Mouse (Mus musculus) CH12.LX (cell line): Measurements from ENCODE around the gene Ccna2. TPM values are rescaled to one million over a fixed set of nuclear protein-coding genes. Genes with fewer than 3 reads are reported as not detected.

Experiments used
- DNase-seq: peaks from one replicate; pipeline ENCODE4 v3.0.0-alpha.2; 2013; ENCODE audit errors: extremely low read depth
- H3K27ac ChIP-seq: 2 replicates; pipeline ENCODE4 v1.5.1; 2012; ENCODE audit warnings: low read depth, mild to moderate bottlenecking, control low read depth, moderate library complexity; ENCODE audit not compliant: insufficient read depth
- H3K27me3 ChIP-seq: replicated peaks from 2 replicates; pipeline ENCODE3; 2012; ENCODE audit warnings: inconsistent platforms
- H3K36me3 ChIP-seq, 2 experiments: replicated peaks in 1 of 2; 2 replicates each; pipeline versions ENCODE3 to v1.6.1; 2012; ENCODE audit warnings: inconsistent platforms in 1 of 2, low read length in 1 of 2, mild to moderate bottlenecking in 1 of 2, mixed read lengths in 1 of 2, moderate library complexity in 1 of 2; ENCODE audit not compliant: control insufficient read depth in 1 of 2, insufficient read depth in 1 of 2
- H3K4me1 ChIP-seq, 2 experiments: 2 replicates each; pipeline ENCODE4 v1.6.1; 2012; ENCODE audit warnings: inconsistent platforms in 1 of 2, moderate library complexity in 1 of 2; ENCODE audit not compliant: insufficient read depth in 2 of 2, control insufficient read depth in 1 of 2
- H3K4me2 ChIP-seq: 2 replicates; pipeline ENCODE4 v1.6.1; 2012; ENCODE audit warnings: low read depth, mild to moderate bottlenecking, control low read depth; ENCODE audit not compliant: poor library complexity, insufficient read depth, severe bottlenecking
- H3K4me3 ChIP-seq, 3 experiments: fragments of 150-350 bp in 1 of 3; sonication (generic) in 1 of 3; replicated peaks in 1 of 3; 2 replicates each; pipeline versions ENCODE3 to v1.5.1; 2011 to 2012; ENCODE audit warnings: low read depth in 2 of 3, low read length in 2 of 3, mild to moderate bottlenecking in 2 of 3, moderate library complexity in 2 of 3, control low read depth in 1 of 3, improper control_type of control experiment in 1 of 3, inconsistent platforms in 1 of 3, mixed read lengths in 1 of 3; ENCODE audit not compliant: poor library complexity in 1 of 3
- H3K79me2 ChIP-seq: replicated peaks from 2 replicates; pipeline ENCODE4 v1.6.1; 2012; ENCODE audit warnings: mild to moderate bottlenecking, moderate library complexity; ENCODE audit not compliant: control insufficient read depth, poor library complexity, insufficient read depth, severe bottlenecking; ENCODE audit errors: extremely low read depth
- H3K9ac ChIP-seq: 2 replicates; pipeline ENCODE4 v1.6.1; 2012; ENCODE audit warnings: low read depth, mild to moderate bottlenecking, control low read depth, moderate library complexity; ENCODE audit not compliant: insufficient read depth
- H3K9me3 ChIP-seq: replicated peaks from 2 replicates; pipeline ENCODE3; 2012; ENCODE audit warnings: low read length, inconsistent platforms, mixed read lengths
- BHLHE40 ChIP-seq: IDR thresholded peaks from 2 replicates; pipeline ENCODE4 v1.6.1; 2011; ENCODE audit warnings: mild to moderate bottlenecking, low read depth, low read length, improper control_type of control experiment
- CHD1 ChIP-seq: IDR thresholded peaks from 2 replicates; pipeline ENCODE4 v1.6.1; 2012; ENCODE audit warnings: low read depth, low read length, improper control_type of control experiment, inconsistent platforms
- CHD2 ChIP-seq: IDR thresholded peaks from 2 replicates; pipeline ENCODE4 v1.6.1; 2011; ENCODE audit warnings: low read length, improper control_type of control experiment
- CTCF ChIP-seq, 2 experiments: IDR thresholded peaks in 1 of 2; conservative IDR thresholded peaks in 1 of 2; 2 replicates each; pipeline ENCODE4 v1.5.1; 2011 to 2012; ENCODE audit warnings: low read depth in 2 of 2, low read length in 2 of 2, improper control_type of control experiment in 1 of 2, inconsistent platforms in 1 of 2, mild to moderate bottlenecking in 1 of 2, moderate library complexity in 1 of 2
- E2F4 ChIP-seq: IDR thresholded peaks from 2 replicates; pipeline ENCODE4 v1.6.1; 2011; ENCODE audit warnings: low read depth, low read length, improper control_type of control experiment; ENCODE audit not compliant: insufficient replicate concordance
- ELF1 ChIP-seq: IDR thresholded peaks from 2 replicates; pipeline ENCODE4 v1.6.1; 2014; ENCODE audit warnings: low read depth, mild to moderate bottlenecking, inconsistent platforms, low read length, improper control_type of control experiment
- EP300 ChIP-seq: IDR thresholded peaks from 2 replicates; pipeline ENCODE4 v1.6.1; 2011; ENCODE audit warnings: low read length, improper control_type of control experiment
- ETS1 ChIP-seq: conservative IDR thresholded peaks from 2 replicates; pipeline ENCODE4 v1.6.1; 2012; ENCODE audit warnings: low read depth, mild to moderate bottlenecking, inconsistent platforms, low read length, improper control_type of control experiment, moderate library complexity
- GABPA ChIP-seq: IDR thresholded peaks from 2 replicates; pipeline ENCODE4 v1.6.1; 2012; ENCODE audit warnings: low read depth, low read length, improper control_type of control experiment, inconsistent platforms; ENCODE audit not compliant: insufficient replicate concordance
- HCFC1 ChIP-seq: IDR thresholded peaks from 2 replicates; pipeline ENCODE4 v1.6.1; 2012; ENCODE audit warnings: low read depth, mild to moderate bottlenecking, inconsistent platforms, low read length, improper control_type of control experiment
- IRF4 ChIP-seq: IDR thresholded peaks from 2 replicates; pipeline ENCODE4 v1.6.1; 2014; ENCODE audit warnings: low read depth, mild to moderate bottlenecking, inconsistent platforms, low read length, improper control_type of control experiment
- JUN ChIP-seq: IDR thresholded peaks from 2 replicates; pipeline ENCODE4 v1.6.1; 2011; ENCODE audit warnings: low read depth, mild to moderate bottlenecking, low read length, improper control_type of control experiment, moderate library complexity; ENCODE audit not compliant: insufficient read depth
- JUND ChIP-seq: conservative IDR thresholded peaks from 2 replicates; pipeline ENCODE4 v1.6.1; 2011; ENCODE audit warnings: low read depth, low read length, improper control_type of control experiment
- KAT2A ChIP-seq: IDR thresholded peaks from 2 replicates; pipeline ENCODE4 v1.6.1; 2012; ENCODE audit warnings: low read length, improper control_type of control experiment, inconsistent platforms; ENCODE audit not compliant: insufficient replicate concordance
- MAFK ChIP-seq: IDR thresholded peaks from 2 replicates; pipeline ENCODE4 v1.6.1; 2011; ENCODE audit warnings: low read length, improper control_type of control experiment; ENCODE audit not compliant: insufficient replicate concordance
- MAX ChIP-seq: IDR thresholded peaks from 2 replicates; pipeline ENCODE4 v1.6.1; 2011; ENCODE audit warnings: low read length, improper control_type of control experiment
- MAZ ChIP-seq: IDR thresholded peaks from 2 replicates; pipeline ENCODE4 v1.6.1; 2012; ENCODE audit warnings: low read depth, mild to moderate bottlenecking, inconsistent platforms, low read length, improper control_type of control experiment, moderate library complexity
- MEF2A ChIP-seq: IDR thresholded peaks from 2 replicates; pipeline ENCODE4 v1.6.1; 2014; ENCODE audit warnings: low read depth, mild to moderate bottlenecking, inconsistent platforms, low read length, improper control_type of control experiment, borderline replicate concordance
- MXI1 ChIP-seq: IDR thresholded peaks from 2 replicates; pipeline ENCODE4 v1.6.1; 2011; ENCODE audit warnings: mild to moderate bottlenecking, low read depth, low read length, improper control_type of control experiment
- MYC ChIP-seq: IDR thresholded peaks from 2 replicates; pipeline ENCODE4 v1.6.1; 2011; ENCODE audit warnings: low read depth, mild to moderate bottlenecking, improper control_type of control experiment, low read length
- NELFE ChIP-seq: IDR thresholded peaks from 2 replicates; pipeline ENCODE4 v1.6.1; 2011; ENCODE audit warnings: low read depth, low read length, improper control_type of control experiment
- NRF1 ChIP-seq: IDR thresholded peaks from 2 replicates; pipeline ENCODE4 v1.6.1; 2014; ENCODE audit warnings: low read depth, mild to moderate bottlenecking, inconsistent platforms, low read length, improper control_type of control experiment, moderate library complexity
- PAX5 ChIP-seq: IDR thresholded peaks from 2 replicates; pipeline ENCODE4 v1.6.1; 2012; ENCODE audit warnings: low read length, inconsistent platforms, mixed read lengths
- POLR2A ChIP-seq: IDR thresholded peaks from 2 replicates; pipeline ENCODE4 v1.6.1; 2011; ENCODE audit warnings: low read depth, mild to moderate bottlenecking, improper control_type of control experiment, low read length
- POLR2AphosphoS2 ChIP-seq: IDR thresholded peaks from 2 replicates; pipeline ENCODE4 v1.6.1; 2011; ENCODE audit warnings: low read depth, low read length, improper control_type of control experiment
- RAD21 ChIP-seq: IDR thresholded peaks from 2 replicates; pipeline ENCODE4 v1.6.1; 2011; ENCODE audit warnings: low read depth, mild to moderate bottlenecking, low read length, improper control_type of control experiment, moderate library complexity
- RCOR1 ChIP-seq: conservative IDR thresholded peaks from 2 replicates; pipeline ENCODE4 v1.6.1; 2012; ENCODE audit warnings: low read depth, mild to moderate bottlenecking, inconsistent platforms, low read length, improper control_type of control experiment
- SIN3A ChIP-seq: IDR thresholded peaks from 2 replicates; pipeline ENCODE4 v1.6.1; 2012; ENCODE audit warnings: low read length, improper control_type of control experiment, inconsistent platforms
- SMC3 ChIP-seq: IDR thresholded peaks from 2 replicates; pipeline ENCODE4 v1.6.1; 2011; ENCODE audit warnings: low read depth, low read length, improper control_type of control experiment
- TBP ChIP-seq: conservative IDR thresholded peaks from 2 replicates; pipeline ENCODE4 v1.6.1; 2011; ENCODE audit warnings: low read depth, low read length, improper control_type of control experiment
- TCF12 ChIP-seq: IDR thresholded peaks from 2 replicates; pipeline ENCODE4 v1.6.1; 2014; ENCODE audit warnings: low read depth, mild to moderate bottlenecking, inconsistent platforms, low read length, improper control_type of control experiment
- UBTF ChIP-seq: IDR thresholded peaks from 2 replicates; pipeline ENCODE4 v1.6.1; 2012; ENCODE audit warnings: low read depth, mild to moderate bottlenecking, inconsistent platforms, low read length, improper control_type of control experiment, moderate library complexity
- USF1 ChIP-seq: IDR thresholded peaks from 2 replicates; pipeline ENCODE4 v1.6.1; 2014; ENCODE audit warnings: low read depth, mild to moderate bottlenecking, inconsistent platforms, low read length, improper control_type of control experiment
- USF2 ChIP-seq: conservative IDR thresholded peaks from 2 replicates; pipeline ENCODE4 v1.6.1; 2011; ENCODE audit warnings: low read depth, low read length, improper control_type of control experiment
- ZC3H11A ChIP-seq: IDR thresholded peaks from 2 replicates; pipeline ENCODE4 v1.6.1; 2012; ENCODE audit warnings: low read depth, mild to moderate bottlenecking, inconsistent platforms, low read length, improper control_type of control experiment
- ZKSCAN1 ChIP-seq: IDR thresholded peaks from 2 replicates; pipeline ENCODE4 v1.6.1; 2012; ENCODE audit warnings: low read depth, inconsistent platforms, low read length, improper control_type of control experiment, borderline replicate concordance
- ZMIZ1 ChIP-seq: IDR thresholded peaks from 2 replicates; pipeline ENCODE4 v1.6.1; 2012; ENCODE audit warnings: low read depth, mild to moderate bottlenecking, inconsistent platforms, low read length, improper control_type of control experiment
- ZNF384 ChIP-seq: IDR thresholded peaks from 2 replicates; pipeline ENCODE4 v1.6.1; 2012; ENCODE audit warnings: low read depth, low read length, improper control_type of control experiment, inconsistent platforms
- dilution Hi-C: fragments of 300-500 bp; cut with MboI; formaldehyde crosslinking; loops from 2 replicates; pipeline ENCODE4 v1.14.3; 2020; ENCODE audit warnings: low sequenced_read_pairs; ENCODE audit not compliant: extremely low pct_unique_long_range_greater_than_20kb, extremely low pct_ligation_motif_present
- in situ Hi-C: fragments of 300-500 bp; cut with MboI; formaldehyde crosslinking; loops from 3 replicates; pipeline ENCODE4 v1.14.3; 2019; ENCODE audit warnings: low sequenced_read_pairs, low pct_ligation_motif_present, low pct_unique_long_range_greater_than_20kb, mixed read lengths
- polyA plus RNA-seq: library from polyadenylated mRNA; unstranded; fragments of >175 nt; gene quantifications from 2 replicates; pipeline ENCODE4 v1.2.1, GENCODE M21; 2012; ENCODE audit warnings: low read depth; ENCODE audit not compliant: insufficient read length
- total RNA-seq, 2 experiments: library from RNA; depleted of rRNA; stranded (reverse); fragments of 300-350 nt in 1 of 2; fragments of >200 nt in 1 of 2; gene quantifications; 2 replicates each; pipeline ENCODE4 v1.2.3; 2012 to 2014

Gene Ccna2
- 94.7 and 117 TPM in 2 replicates for total RNA-seq (2012; rRNA removed)
- 240 and 277 TPM in 2 replicates for total RNA-seq (2014; rRNA removed)
- polyA plus RNA-seq = 133 and 148 TPM in 2 replicates

GRCm38 (mm10) chr3:36571827-36572378, at the start of gene Ccna2:
Gene Ccna2 (minus strand): TSS chr3:36572150.
- Histone ChIP-seq H3K9me3 (no peaks in the 10 kb centered on the region), H3K27ac (peak within 1 kb of the TSS; percentile 12; the same call in 1 of the 2 replicates)
- dilution Hi-C loops = no loop called here
- TF ChIP-seq ETS1 (0 out of 2 replicates have a peak, but pooled peaks have one; percentile 17), ZC3H11A (no peak), TBP (peak; percentile 74; the same call in 1 of the 2 replicates), POLR2AphosphoS2 (peak; percentile 86; the same call in 1 of the 2 replicates), MAZ (peak; percentile 93), TCF12 (peak; percentile 75), MAX (peak; percentile 77), USF1 (no peak; the same call in 1 of the 2 replicates), KAT2A (peak; percentile 85; the same call in 1 of the 2 replicates), HCFC1 (peak; percentile 88), PAX5 (no peak), EP300 (no peak), ELF1 (peak; percentile 70; the same call in 1 of the 2 replicates), POLR2A (peak; percentile 97), RCOR1 (no peak; the same call in 1 of the 2 replicates), MYC (peak; percentile 69), CTCF (conservative IDR thresholded peaks at IDR 0.05 in 1 of 2, IDR thresholded peaks at IDR 0.05 in 1 of 2; ENCODE audit: low read depth in 2 of 2, low read length in 2 of 2) (peak; percentile 12 to 83; a peak in 2 of 4 replicates), USF2 (no peak), ZMIZ1 (peak; percentile 95), NELFE (peak; percentile 90), MAFK (no peak), CHD2 (peak; percentile 54), MXI1 (peak; percentile 95), MEF2A (peak; percentile 67), E2F4 (peak; percentile 94), ZNF384 (no peak), CHD1 (no peak), BHLHE40 (no peak; the same call in 1 of the 2 replicates), SMC3 (peak; percentile 67), JUND (no peak), JUN (no peak), GABPA (no peak; the same call in 1 of the 2 replicates), IRF4 (peak; percentile 68), ZKSCAN1 (no peak), RAD21 (peak; percentile 46), SIN3A (peak; percentile 99), NRF1 (peak; percentile 99), UBTF (no peak)
- TF ChIP-seq, all 38 proteins: peak for 23
- Histone ChIP-seq H3K27me3 (no peaks in the 10 kb centered on the region), H3K4me1 (peaks cover 5 to 30% of the 10 kb centered on the region in 2 experiments), H3K36me3 (peaks cover 28 to 32% of the 10 kb centered on the region in 2 experiments), H3K4me2 (peak within 1 kb of the TSS; percentile 92), H3K79me2 (peaks cover 35% of the 10 kb centered on the region), H3K4me3 (peak within 1 kb of the TSS; percentile 86 to 99 (median 98)), H3K9ac (peak within 1 kb of the TSS; percentile 89)
- DNase-seq = peak; percentile 97
- in situ Hi-C loops = no loop called here
